Mouse (Mus musculus) C2C12 (cell line): ENCODE measurements around the gene Bspry. TPM values are rescaled to one million over a fixed set of nuclear protein-coding genes. Genes with fewer than 3 reads are reported as not detected.
A peak's percentile ranks its signal among the peaks of the same experiment; 100 is the strongest.

Source experiments
- H3K27me3 ChIP-seq: one replicate; pipeline ENCODE4 v1.6.1; 2011; ENCODE audit not compliant: control insufficient read depth, insufficient read depth, insufficient read length
- H3K36me3 ChIP-seq: one replicate; pipeline ENCODE4 v1.6.1; 2011; ENCODE audit not compliant: control insufficient read depth, insufficient read depth
- H3K4me3 ChIP-seq: one replicate; pipeline ENCODE4 v1.5.1; 2011; ENCODE audit warnings: mild to moderate bottlenecking, control low read depth; ENCODE audit not compliant: poor library complexity, insufficient read depth, severe bottlenecking
- H3K79me2 ChIP-seq: one replicate; pipeline ENCODE4 v1.6.1; 2011; ENCODE audit not compliant: control insufficient read depth, insufficient read depth
- H3K79me3 ChIP-seq: one replicate; pipeline ENCODE4 v1.6.1; 2011; ENCODE audit warnings: low read depth, control low read depth
- H3ac ChIP-seq: one replicate; pipeline ENCODE3; 2011; ENCODE audit warnings: low read depth; ENCODE audit not compliant: control insufficient read depth, insufficient read length
- CEBPB ChIP-seq: IDR thresholded peaks from one replicate; pipeline ENCODE4 v1.6.1; 2011; ENCODE audit warnings: low read depth, mild to moderate bottlenecking, control low read depth, moderate library complexity
- CTCF ChIP-seq: IDR thresholded peaks from one replicate; pipeline ENCODE4 v1.5.1; 2011; ENCODE audit not compliant: control insufficient read depth, insufficient read depth, insufficient read length
- FOSL1 ChIP-seq: IDR thresholded peaks from one replicate; pipeline ENCODE4 v1.8.0; 2011; ENCODE audit warnings: mild to moderate bottlenecking, low read length; ENCODE audit not compliant: poor library complexity, insufficient read depth, severe bottlenecking
- MAX ChIP-seq: IDR thresholded peaks from one replicate; pipeline ENCODE4 v1.6.1; 2011; ENCODE audit warnings: mild to moderate bottlenecking, control low read depth
- MYOD1 ChIP-seq: IDR thresholded peaks from one replicate; pipeline ENCODE4 v1.6.1; 2011; ENCODE audit warnings: low read depth; ENCODE audit not compliant: control insufficient read depth, insufficient read length
- MYOG ChIP-seq: IDR thresholded peaks from one replicate; pipeline ENCODE4 v1.6.1; 2011; ENCODE audit not compliant: control insufficient read depth, insufficient read length; ENCODE audit errors: extremely low read depth
- USF1 ChIP-seq: IDR thresholded peaks from one replicate; pipeline ENCODE4 v1.6.1; 2011; ENCODE audit warnings: low read depth, mild to moderate bottlenecking, control low read depth, moderate library complexity
- polyA plus RNA-seq: library from polyadenylated mRNA; unstranded; fragments of >200 nt; fragmentation: generic; extraction: Trizol; gene quantifications from one replicate; pipeline ENCODE4 v1.2.1, GENCODE M21; 2012; ENCODE audit warnings: missing spikeins

The Bspry gene
- polyA plus RNA-seq, 1 experiment = 0.25 TPM

GRCm38 (mm10) chr4:62460348-62460747, 19.5 kb upstream of the Bspry start:
- Histone ChIP-seq H3K79me3 (no peaks in the 10 kb centered on the region), H3K27me3 (no peaks in the 10 kb centered on the region), H3K36me3 (no peaks in the 10 kb centered on the region), H3ac (no peak overlapping the region), H3K79me2 (no peaks in the 10 kb centered on the region), H3K4me3 (no peak overlapping the region)
- TF ChIP-seq MYOG = no peak
- TF ChIP-seq MAX = no peak
- no peak for TF ChIP-seq FOSL1
- no peak for TF ChIP-seq CTCF
- no peak for TF ChIP-seq USF1
- TF ChIP-seq MYOD1 = no peak
- no peak for TF ChIP-seq CEBPB

- H3K79me3 ChIP-seq = no peaks in the 10 kb centered on the region
- no peak overlapping the region for H3ac ChIP-seq
- no peaks in the 10 kb centered on the region for H3K36me3 ChIP-seq
- TF ChIP-seq USF1 = no peak
- TF ChIP-seq MYOG = no peak
- TF ChIP-seq MAX = no peak
- no peak for TF ChIP-seq CTCF
- no peak for TF ChIP-seq MYOD1
- no peak for TF ChIP-seq FOSL1
- TF ChIP-seq CEBPB = no peak
- H3K4me3 ChIP-seq = no peak overlapping the region
- H3K79me2 ChIP-seq = no peaks in the 10 kb centered on the region
- no peaks in the 10 kb centered on the region for H3K27me3 ChIP-seq
Observed at GRCm38 (mm10) chr4:62463124-62463523, 16.7 kb upstream of the Bspry start.

- Histone ChIP-seq H3K79me3 (no peaks in the 10 kb centered on the region), H3K27me3 (no peaks in the 10 kb centered on the region), H3K79me2 (no peaks in the 10 kb centered on the region), H3K4me3 (no peak overlapping the region), H3K36me3 (no peaks in the 10 kb centered on the region), H3ac (no peak overlapping the region)
- no peak for TF ChIP-seq MAX
- TF ChIP-seq USF1 = no peak
- no peak for TF ChIP-seq MYOG
- TF ChIP-seq CTCF = no peak
- no peak for TF ChIP-seq FOSL1
- no peak for TF ChIP-seq CEBPB
- no peak for TF ChIP-seq MYOD1
Observed at GRCm38 (mm10) chr4:62468158-62468557, 11.7 kb upstream of the Bspry start.

- no peaks in the 10 kb centered on the region for H3K79me3 ChIP-seq
- H3K27me3 ChIP-seq = no peaks in the 10 kb centered on the region
- H3K4me3 ChIP-seq = peak within 1 kb of the TSS; percentile 44
- TF ChIP-seq MAX = peak; percentile 38
- TF ChIP-seq USF1 = no peak
- H3K79me2 ChIP-seq = no peaks in the 10 kb centered on the region
- peak within 1 kb of the TSS; percentile 81 for H3ac ChIP-seq
- H3K36me3 ChIP-seq = no peaks in the 10 kb centered on the region
Observed at GRCm38 (mm10) chr4:62470598-62471051, 9.2 kb upstream of the Bspry start, which contains the start of gene Wdr31. Wdr31 (minus strand) TSS chr4:62470896.

- Histone ChIP-seq H3K79me2 (no peaks in the 10 kb centered on the region), H3K36me3 (no peaks in the 10 kb centered on the region), H3K4me3 (no peak overlapping the region), H3K27me3 (no peaks in the 10 kb centered on the region), H3ac (no peak overlapping the region), H3K79me3 (no peaks in the 10 kb centered on the region)
- TF ChIP-seq MAX = no peak
- TF ChIP-seq CTCF = no peak
- TF ChIP-seq MYOD1 = no peak
- no peak for TF ChIP-seq USF1
- no peak for TF ChIP-seq FOSL1
- no peak for TF ChIP-seq CEBPB
- TF ChIP-seq MYOG = no peak
Observed at GRCm38 (mm10) chr4:62472071-62472470, 7.8 kb upstream of the Bspry start.

- Histone ChIP-seq H3ac (no peak overlapping the region), H3K4me3 (no peak overlapping the region), H3K79me2 (no peaks in the 10 kb centered on the region), H3K27me3 (no peaks in the 10 kb centered on the region), H3K79me3 (no peaks in the 10 kb centered on the region), H3K36me3 (no peaks in the 10 kb centered on the region)
- TF ChIP-seq CEBPB (no peak), USF1 (no peak), MYOD1 (no peak), CTCF (no peak), MYOG (no peak), FOSL1 (no peak), MAX (no peak)
Observed at GRCm38 (mm10) chr4:62475131-62475530, 4.7 kb upstream of the Bspry start.
